Mouse (Mus musculus) right cerebral cortex, postnatal 25 days (tissue): ENCODE measurements at regions not wholly inside any gene's neighbourhood (a gene's known extent, or its start where the extent isn't known, plus 50 kb on each side); places are given as distances from the start of the nearest gene placed in this dataset.

Source experiments
- DNase-seq: peaks from one replicate; pipeline ENCODE4 v3.0.0; 2022

DNA sequence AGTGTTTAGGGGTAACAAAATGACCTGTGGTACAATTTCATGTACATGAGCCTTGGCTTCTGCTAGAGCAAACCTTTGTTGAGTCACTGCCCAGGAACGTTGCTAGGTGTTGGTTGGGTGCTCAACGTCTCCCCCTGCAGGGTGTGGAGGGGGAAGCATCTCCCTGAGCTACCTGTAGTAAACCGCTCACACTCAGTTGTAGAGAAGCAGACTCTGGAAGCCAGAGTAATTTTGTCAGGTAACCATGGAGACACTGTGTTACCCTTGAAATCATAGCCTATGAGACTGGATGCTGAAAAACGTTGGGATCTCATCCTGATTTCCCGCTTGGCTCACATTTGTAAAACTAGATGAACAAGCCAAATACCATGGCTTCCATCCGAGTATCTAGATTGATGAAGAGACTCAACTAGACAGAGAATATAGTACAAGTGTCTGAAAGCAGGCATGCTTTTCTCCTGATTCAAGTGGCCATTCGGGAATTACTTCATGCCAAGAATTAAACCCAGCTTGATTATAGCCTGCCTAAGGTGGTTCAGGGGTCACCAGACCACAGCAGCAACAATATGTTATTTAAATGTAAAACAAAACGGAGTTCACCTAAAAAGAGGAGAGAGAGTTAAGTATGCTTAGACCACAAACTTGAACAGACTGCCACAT, 63.7 kb upstream of the Ctla4 start:
- DNase-seq, result peak; percentile 48

DNA sequence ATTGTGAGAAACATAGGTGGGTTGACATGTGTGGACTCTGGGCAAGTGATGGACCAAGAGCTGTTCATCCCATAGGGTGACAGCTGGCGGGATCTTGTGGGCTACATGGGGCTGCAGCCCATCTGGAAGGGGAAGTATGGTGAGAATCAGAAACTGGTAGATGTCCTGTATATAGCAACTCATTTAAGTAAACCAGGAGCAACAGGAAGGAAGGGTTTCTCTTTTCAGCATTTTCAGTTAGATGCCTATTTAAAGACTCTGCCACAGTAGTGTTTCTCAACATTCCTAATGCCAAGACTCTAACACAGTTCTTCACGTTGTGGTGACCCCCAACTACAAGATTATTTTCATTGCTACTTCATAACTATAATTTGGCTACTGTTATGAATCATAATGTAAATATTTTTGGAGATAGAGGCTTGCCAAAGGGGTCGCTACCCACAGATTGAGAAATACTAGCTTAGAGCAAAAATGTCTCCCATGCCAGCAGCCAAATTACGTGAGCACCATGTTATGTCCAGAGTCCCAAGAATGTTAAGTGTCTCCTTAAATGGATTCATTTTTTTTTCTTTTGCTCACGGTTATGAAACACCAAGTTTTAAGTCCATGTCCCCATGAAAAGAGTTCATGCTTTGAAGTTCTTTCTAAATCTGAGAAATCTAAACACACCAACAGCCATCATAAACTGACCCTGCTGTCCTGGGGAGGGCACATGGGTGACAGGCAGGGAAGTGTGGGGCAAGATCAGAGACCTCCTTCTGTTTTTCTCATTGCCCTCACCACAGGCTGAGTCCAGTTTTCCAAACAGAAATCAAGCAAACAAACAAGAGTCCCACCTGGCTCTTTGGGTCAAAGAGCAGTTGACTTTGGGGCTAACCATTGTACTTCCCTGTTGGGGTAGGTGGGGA, 62.3 kb upstream of the Ctla4 start:
- no peak for DNase-seq

DNA sequence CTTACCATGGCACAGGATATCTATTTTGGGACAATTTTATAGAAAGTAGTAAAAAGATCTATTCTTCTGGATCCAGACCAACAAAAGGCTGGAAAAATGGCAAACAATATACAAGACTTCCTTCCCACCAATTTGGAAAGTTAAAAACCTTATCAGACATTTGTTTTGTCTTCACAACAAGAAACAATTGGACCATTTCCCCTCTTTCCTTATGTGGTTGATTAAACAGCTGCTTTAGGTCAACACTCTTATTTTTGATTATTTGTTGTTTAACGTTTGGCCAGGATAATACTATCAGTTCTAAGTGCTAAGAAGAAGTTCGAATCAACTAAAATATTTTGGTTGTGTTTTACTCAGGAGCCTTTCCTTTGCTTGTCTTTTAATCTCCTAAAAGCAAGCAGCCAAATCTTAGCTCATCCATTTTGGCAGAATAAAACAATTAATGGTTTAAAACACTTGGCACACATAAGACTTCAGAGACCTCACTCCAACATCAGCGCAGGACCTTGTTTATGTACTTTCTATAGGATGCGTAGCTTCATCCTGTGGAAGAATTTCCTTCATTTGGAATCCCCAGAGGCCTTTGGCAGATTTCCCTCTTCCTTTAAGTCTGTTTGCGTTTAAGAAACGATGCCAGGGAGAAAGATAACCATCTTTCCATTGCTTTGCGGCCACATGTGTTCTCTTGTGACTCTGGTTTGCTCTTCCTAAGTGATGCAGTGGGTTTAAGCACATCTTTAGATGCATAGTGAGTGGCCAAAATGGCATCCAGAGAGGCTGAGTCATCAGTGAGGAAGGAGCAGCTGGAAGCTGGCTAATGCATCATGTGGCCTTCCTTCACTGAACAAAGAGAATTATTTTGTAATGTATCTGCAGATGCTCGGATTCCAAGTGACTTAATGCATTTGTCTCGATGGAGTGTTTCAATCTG, 61.3 kb upstream of the Ctla4 start:
- no peak for DNase-seq

DNA sequence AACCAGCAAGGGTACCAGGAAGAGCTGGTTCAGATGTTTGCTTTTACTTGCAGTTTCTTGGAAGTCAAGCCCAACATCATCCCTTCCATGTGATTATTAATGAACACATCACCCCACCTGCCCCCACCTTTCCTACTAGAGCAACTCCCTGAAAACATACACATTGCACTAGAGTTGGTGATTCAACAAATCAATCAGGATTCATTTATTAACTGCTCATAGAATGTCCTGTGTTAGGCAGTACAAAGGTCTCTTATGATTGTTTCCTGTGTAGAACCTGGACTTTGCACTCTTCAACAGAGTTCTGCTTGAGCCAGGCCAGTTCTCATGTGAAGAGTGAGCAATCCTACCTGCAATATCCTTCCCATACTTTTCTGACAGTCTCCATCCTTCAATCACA, 59.8 kb upstream of the Ctla4 start:
- no peak for DNase-seq

DNA sequence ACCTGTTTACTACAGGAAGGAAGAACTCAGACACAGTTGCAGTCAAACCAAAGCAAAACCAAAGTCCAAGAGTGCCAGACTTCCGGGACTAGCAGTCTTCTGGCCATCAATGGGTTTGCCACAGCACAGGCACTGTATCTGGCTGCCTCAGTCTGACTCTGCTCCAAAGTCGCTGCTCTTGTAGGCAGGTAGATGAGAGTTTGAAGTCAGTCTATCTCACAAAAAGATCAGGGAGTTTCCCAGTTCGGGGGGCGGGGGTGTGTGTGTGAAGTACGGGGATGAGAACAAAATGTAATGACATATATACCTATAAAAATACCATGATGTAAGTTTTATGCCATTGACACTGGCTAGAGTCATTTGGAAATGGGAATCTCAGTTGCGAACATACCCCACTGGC, 58.6 kb upstream of the Ctla4 start:
- DNase-seq, result no peak

DNA sequence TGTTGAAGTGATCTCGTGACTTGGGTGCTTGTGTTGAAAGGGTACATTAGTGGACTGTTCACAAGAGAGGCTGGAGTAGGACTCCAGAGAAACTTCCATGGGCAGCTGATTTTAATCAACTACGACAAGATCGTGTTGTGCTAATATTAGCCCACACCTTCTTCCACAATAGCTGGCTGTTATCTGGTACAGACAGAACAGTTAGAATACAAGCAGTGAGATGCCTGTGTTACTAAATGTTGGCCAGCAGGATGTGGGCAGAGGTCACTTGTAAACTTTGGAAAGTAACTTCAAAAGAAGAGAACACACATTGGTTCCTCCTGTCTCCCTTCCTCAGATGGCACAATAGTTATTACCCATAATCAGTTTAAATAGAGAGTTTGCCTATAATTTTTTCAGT, 57.0 kb upstream of the Ctla4 start:
- no peak for DNase-seq

DNA sequence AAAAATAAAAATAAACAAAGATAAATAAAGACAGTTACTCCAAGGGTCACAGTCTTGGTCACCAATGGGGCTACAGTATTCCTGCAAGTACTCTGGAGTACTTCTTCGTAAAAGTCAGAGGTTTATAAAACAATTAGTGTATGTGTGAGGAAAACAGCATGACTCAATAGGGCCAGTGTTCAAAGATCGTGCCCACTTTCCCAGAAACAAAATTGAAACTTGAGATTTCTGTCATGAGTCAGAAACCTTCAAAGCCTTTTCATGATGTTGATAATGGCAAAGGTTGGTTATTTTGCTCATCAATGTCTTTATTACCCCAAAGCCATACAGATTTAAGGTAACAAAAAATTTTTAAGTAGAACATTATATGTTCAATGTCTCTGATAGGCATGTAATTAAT, 53.1 kb upstream of the Ctla4 start:
- DNase-seq, result no peak
